Mouse (Mus musculus) stomach, postnatal 0 days (tissue): ENCODE results near the gene C1qtnf6. TPM values are rescaled to one million over a fixed set of nuclear protein-coding genes. Genes with fewer than 3 reads are reported as not detected.

Experiments used
- ATAC-seq: fragments of 200-750 bp; cut with Nextera tagmentation; 2 replicates; pipeline ENCODE4 v1.8.0; 2017; ENCODE audit not compliant: low FRiP score, low TSS enrichment
- DNase-seq: peaks from one replicate; pipeline ENCODE4 v3.0.0-alpha.2; 2016; ENCODE audit warnings: low spot score
- H3K27ac ChIP-seq: fragments of 300-500 bp; sonication (generic); replicated peaks from 2 replicates; pipeline ENCODE4 v1.5.1; 2014; ENCODE audit warnings: mild to moderate bottlenecking, control low read depth
- H3K27me3 ChIP-seq: fragments of 300-500 bp; sonication (generic); 2 replicates; pipeline ENCODE4 v1.6.1; 2014; ENCODE audit warnings: low read length; ENCODE audit not compliant: control insufficient read depth, insufficient read depth
- H3K36me3 ChIP-seq: fragments of 300-500 bp; sonication (generic); 2 replicates; pipeline ENCODE4 v1.6.1; 2014; ENCODE audit warnings: low read length, mixed read lengths; ENCODE audit not compliant: control insufficient read depth, insufficient read depth
- H3K4me1 ChIP-seq: fragments of 300-500 bp; sonication (generic); replicated peaks from 2 replicates; pipeline ENCODE4 v1.6.1; 2014; ENCODE audit warnings: antibody characterized with exemption; ENCODE audit not compliant: control insufficient read depth, insufficient read depth
- H3K4me2 ChIP-seq: fragments of 300-500 bp; sonication (generic); replicated peaks from 2 replicates; pipeline ENCODE4 v1.6.1; 2014; ENCODE audit warnings: low read depth, mild to moderate bottlenecking, control low read depth, moderate library complexity
- H3K4me3 ChIP-seq: fragments of 300-500 bp; sonication (generic); 2 replicates; pipeline ENCODE4 v1.5.1; 2014; ENCODE audit warnings: low read depth, low read length, control low read depth
- H3K9ac ChIP-seq: fragments of 300-500 bp; sonication (generic); 2 replicates; pipeline ENCODE4 v1.6.1; 2014; ENCODE audit warnings: mild to moderate bottlenecking, low read length, control low read depth, mixed read lengths
- H3K9me3 ChIP-seq: fragments of 300-500 bp; sonication (generic); 2 replicates; pipeline ENCODE4 v1.6.1; 2016; ENCODE audit warnings: low read length; ENCODE audit not compliant: control insufficient read depth
- CTCF ChIP-seq: IDR thresholded peaks from 2 replicates; pipeline ENCODE4 v1.5.1; 2016; ENCODE audit warnings: antibody characterized with exemption, low read depth, mild to moderate bottlenecking, moderate library complexity
- EP300 ChIP-seq: optimal IDR thresholded peaks from 2 replicates; pipeline ENCODE3; 2016; ENCODE audit warnings: antibody characterized with exemption
- WGBS: fragments of 180-500 bp; shearing (Covaris S2); extraction: QIAGEN DNeasy Blood & Tissue Kit; methylation state at CpG from one replicate; pipeline ENCODE4 v1.1.7; 2014; 5-methylcytosine and 5-hydroxymethylcytosine counted together
- polyA plus RNA-seq: library from polyadenylated mRNA; unstranded; fragments of >200 nt; fragmentation: Nextera tagmentation; extraction: Ambion mirVana; gene quantifications from 2 replicates; pipeline ENCODE4 v1.2.1, GENCODE M21; 2015

C1qtnf6 gene
- polyA plus RNA-seq, 1 experiment from 2014 or later = 20.2 TPM

GRCm38 (mm10) chr15:78528726-78529411 lies 2.3 kb downstream of the C1qtnf6 start:
- DNase-seq (no peak), ATAC-seq (no peak)
- Histone ChIP-seq H3K4me3 (peak overlapping the region; percentile 45), H3K27me3 (no peaks in the 10 kb centered on the region), H3K4me2 (peak overlapping the region; percentile 73), H3K9ac (peak overlapping the region; percentile 65), H3K27ac (peak overlapping the region; percentile 89), H3K36me3 (0 out of 2 replicates have a peak, but pooled peaks cover 2% of the 10 kb centered on the region), H3K9me3 (no peaks in the 10 kb centered on the region), H3K4me1 (peaks cover 19% of the 10 kb centered on the region)
- 27% methylated on average over 11 of the region's 11 CpGs for WGBS
- TF ChIP-seq CTCF (no peak), EP300 (no peak)

GRCm38 (mm10) chr15:78527973-78528372 lies 3.2 kb downstream of the C1qtnf6 start:
- H3K9ac ChIP-seq = no peak overlapping the region

DNA sequence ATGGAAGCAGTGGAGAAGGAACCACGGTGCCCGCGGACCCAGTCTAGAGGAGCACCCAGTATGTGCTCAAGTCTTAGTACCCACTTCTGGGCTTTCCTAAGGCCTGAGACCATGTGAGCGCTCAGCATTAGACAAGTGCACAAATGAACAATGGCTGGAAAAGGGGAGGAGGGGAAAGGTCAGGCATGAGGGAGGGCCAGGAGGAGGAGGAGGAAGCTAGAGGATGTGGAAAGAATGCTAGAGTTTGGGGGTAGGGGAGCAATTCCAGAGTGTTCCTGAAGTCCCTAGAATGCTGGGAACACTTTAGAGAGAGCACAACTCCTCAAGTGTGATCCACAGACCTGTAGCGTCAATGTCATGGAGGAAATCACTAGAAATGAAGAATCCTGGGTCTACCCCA lies 7.1 kb downstream of the C1qtnf6 start:
- H3K9ac ChIP-seq = no peak overlapping the region
- 91% methylated on average over 5 of the region's 5 CpGs for WGBS
- H3K4me3 ChIP-seq = no peak overlapping the region
- DNase-seq (no peak), ATAC-seq (no peak)
- H3K27me3 ChIP-seq = no peaks in the 10 kb centered on the region
- H3K4me2 ChIP-seq = no peak overlapping the region
- no peaks in the 10 kb centered on the region for H3K9me3 ChIP-seq
- H3K27ac ChIP-seq = no peak overlapping the region
- TF ChIP-seq CTCF (no peak), EP300 (no peak)
- H3K36me3 ChIP-seq = 0 out of 2 replicates have a peak, but pooled peaks cover 2% of the 10 kb centered on the region
- no peaks in the 10 kb centered on the region for H3K4me1 ChIP-seq

More at GRCm38 (mm10) chr15:78527973-78528372, 3.2 kb downstream of the C1qtnf6 start:
- no peaks in the 10 kb centered on the region for H3K9me3 ChIP-seq
- DNase-seq (no peak), ATAC-seq (no peak)
- no peaks in the 10 kb centered on the region for H3K27me3 ChIP-seq
- TF ChIP-seq EP300 (no peak), CTCF (no peak)
- no peak overlapping the region for H3K27ac ChIP-seq
- H3K4me2 ChIP-seq = peak overlapping the region; percentile 73; the same call in 1 of the 2 replicates
- 67% methylated on average over 7 of the region's 7 CpGs for WGBS
- 0 out of 2 replicates have a peak, but pooled peaks cover 2% of the 10 kb centered on the region for H3K36me3 ChIP-seq
- H3K4me3 ChIP-seq = no peak overlapping the region
- peaks cover 19% of the 10 kb centered on the region for H3K4me1 ChIP-seq

- H3K9ac ChIP-seq = no peak overlapping the region; the same call in 1 of the 2 replicates
- 74% methylated on average over 6 of the region's 6 CpGs for WGBS
- no peaks in the 10 kb centered on the region for H3K9me3 ChIP-seq
- ATAC-seq = no peak
- H3K4me3 ChIP-seq = no peak overlapping the region
- no peak overlapping the region for H3K4me2 ChIP-seq
- no peaks in the 10 kb centered on the region for H3K27me3 ChIP-seq
- no peak overlapping the region for H3K27ac ChIP-seq
- H3K4me1 ChIP-seq = no peaks in the 10 kb centered on the region
- no peak for TF ChIP-seq EP300
- H3K36me3 ChIP-seq = 0 out of 2 replicates have a peak, but pooled peaks cover 2% of the 10 kb centered on the region
- DNase-seq = no peak
These were observed 9.3 kb downstream of the C1qtnf6 start for GRCm38 (mm10) chr15:78521892-78522291.

GRCm38 (mm10) chr15:78521331-78521730 lies 9.9 kb downstream of the C1qtnf6 start:
- no peak overlapping the region for H3K4me2 ChIP-seq
- no peak for TF ChIP-seq CTCF
- no peak for TF ChIP-seq EP300
- 55% methylated on average over 8 of the region's 8 CpGs for WGBS
- H3K27ac ChIP-seq = no peak overlapping the region
- H3K4me1 ChIP-seq = no peaks in the 10 kb centered on the region
- no peaks in the 10 kb centered on the region for H3K27me3 ChIP-seq
- no peak overlapping the region; the same call in 1 of the 2 replicates for H3K9ac ChIP-seq
- no peak for ATAC-seq
- H3K4me3 ChIP-seq = no peak overlapping the region
- no peaks in the 10 kb centered on the region for H3K9me3 ChIP-seq
- 0 out of 2 replicates have a peak, but pooled peaks cover 2% of the 10 kb centered on the region for H3K36me3 ChIP-seq
- no peak for DNase-seq

DNA sequence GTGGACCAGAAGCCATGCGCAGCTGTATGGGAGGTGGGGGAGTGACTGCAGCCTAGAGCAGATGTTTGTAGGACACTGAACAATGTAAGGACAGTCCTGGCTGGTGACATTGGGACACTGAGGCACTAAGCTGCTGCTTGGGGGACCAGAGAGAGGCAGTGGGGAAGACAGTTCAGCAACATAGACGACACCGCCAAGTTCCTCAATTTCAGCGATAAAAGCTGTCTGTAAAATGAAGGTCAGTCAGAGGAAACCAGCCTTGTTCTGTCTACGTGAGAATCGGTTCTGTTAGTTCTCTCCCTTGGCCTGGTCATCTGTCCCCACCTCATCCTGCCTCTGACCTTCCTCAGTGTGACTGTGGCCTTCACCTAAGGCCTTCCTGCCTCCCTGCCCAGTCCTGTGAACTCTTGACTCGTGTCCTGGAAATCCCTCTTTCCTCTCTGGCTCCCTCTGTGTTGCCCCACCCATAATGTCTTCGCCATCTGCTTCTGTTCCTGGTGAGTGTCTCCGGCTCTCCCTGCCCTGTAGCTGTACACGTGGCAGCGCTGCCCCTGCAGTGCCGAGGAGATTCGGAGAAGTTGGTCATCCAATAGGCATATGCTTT lies 11.0 kb downstream of the C1qtnf6 start:
- 59% methylated on average over 13 of the region's 13 CpGs for WGBS
- peak; percentile 31; the same call in 1 of the 2 replicates for ATAC-seq
- 0 out of 2 replicates have a peak, but pooled peaks cover under 1% of the 10 kb centered on the region for H3K36me3 ChIP-seq

More for the DNA sequence above, 11.0 kb downstream of the C1qtnf6 start:
- Histone ChIP-seq H3K4me1 (no peaks in the 10 kb centered on the region), H3K27ac (no peak overlapping the region), H3K9ac (no peak overlapping the region), H3K4me2 (no peak overlapping the region), H3K27me3 (no peaks in the 10 kb centered on the region), H3K9me3 (no peaks in the 10 kb centered on the region), H3K4me3 (no peak overlapping the region)
- DNase-seq = no peak
- no peak for TF ChIP-seq CTCF
